Mouse (Mus musculus): ENCODE measurements at regions not wholly inside any gene's neighbourhood (a gene's known extent, or its start where the extent isn't known, plus 50 kb on each side); places are given as distances from the start of the nearest gene placed in this dataset.

- no peak for DNase-seq
These were observed 95.8 kb upstream of the Tsc22d2 start for GRCm38 (mm10) chr3:58318756-58319155.

- DNase-seq, result no peak
These were observed 95.1 kb upstream of the Tsc22d2 start for GRCm38 (mm10) chr3:58319463-58319862.

- DNase-seq, result no peak
These were observed 93.7 kb upstream of the Tsc22d2 start for GRCm38 (mm10) chr3:58320812-58321211.

GRCm38 (mm10) chr3:58322322-58322721, 92.2 kb upstream of the Tsc22d2 start:
- no peak for DNase-seq

GRCm38 (mm10) chr3:58327721-58328120, 86.8 kb upstream of the Tsc22d2 start:
- DNase-seq, result no peak

- peak; percentile 31 for DNase-seq
These were observed 84.3 kb upstream of the Tsc22d2 start for GRCm38 (mm10) chr3:58330186-58330585.

GRCm38 (mm10) chr3:58333997-58334396, 80.5 kb upstream of the Tsc22d2 start:
- no peak for DNase-seq

GRCm38 (mm10) chr3:58335277-58335676, 79.2 kb upstream of the Tsc22d2 start:
- no peak for DNase-seq

GRCm38 (mm10) chr3:58336135-58336534, 78.4 kb upstream of the Tsc22d2 start:
- DNase-seq, result no peak

- no peak for DNase-seq
These were observed 77.9 kb upstream of the Tsc22d2 start for GRCm38 (mm10) chr3:58336590-58336989.

- DNase-seq, result no peak
These were observed 75.5 kb upstream of the Tsc22d2 start for GRCm38 (mm10) chr3:58338976-58339375.

- no peak for DNase-seq
These were observed 72.4 kb upstream of the Tsc22d2 start for GRCm38 (mm10) chr3:58342096-58342495.

GRCm38 (mm10) chr3:58362563-58362962, 52.0 kb upstream of the Tsc22d2 start:
- no peak for DNase-seq

GRCm38 (mm10) chr3:58364526-58364925, 50.0 kb upstream of the Tsc22d2 start:
- DNase-seq, result no peak
